Mouse (Mus musculus): ENCODE data around the gene Slc22a1.

- TF ChIP-seq CTCF (IDR thresholded peaks at IDR 0.05; ENCODE audit: extremely low read depth, insufficient read length, insufficient replicate concordance, low read depth, low read length) (no peak), POLR2A (IDR thresholded peaks at IDR 0.05; ENCODE audit: low read depth, low read length) (no peak)
Measured at GRCm38 (mm10) chr17:12614511-12615385, 60.9 kb downstream of the Slc22a1 start.

Data from small intestine, adult 2 months (tissue).